ENCODE assay signal across 8 mouse cellular contexts in the genomic region with DNA sequence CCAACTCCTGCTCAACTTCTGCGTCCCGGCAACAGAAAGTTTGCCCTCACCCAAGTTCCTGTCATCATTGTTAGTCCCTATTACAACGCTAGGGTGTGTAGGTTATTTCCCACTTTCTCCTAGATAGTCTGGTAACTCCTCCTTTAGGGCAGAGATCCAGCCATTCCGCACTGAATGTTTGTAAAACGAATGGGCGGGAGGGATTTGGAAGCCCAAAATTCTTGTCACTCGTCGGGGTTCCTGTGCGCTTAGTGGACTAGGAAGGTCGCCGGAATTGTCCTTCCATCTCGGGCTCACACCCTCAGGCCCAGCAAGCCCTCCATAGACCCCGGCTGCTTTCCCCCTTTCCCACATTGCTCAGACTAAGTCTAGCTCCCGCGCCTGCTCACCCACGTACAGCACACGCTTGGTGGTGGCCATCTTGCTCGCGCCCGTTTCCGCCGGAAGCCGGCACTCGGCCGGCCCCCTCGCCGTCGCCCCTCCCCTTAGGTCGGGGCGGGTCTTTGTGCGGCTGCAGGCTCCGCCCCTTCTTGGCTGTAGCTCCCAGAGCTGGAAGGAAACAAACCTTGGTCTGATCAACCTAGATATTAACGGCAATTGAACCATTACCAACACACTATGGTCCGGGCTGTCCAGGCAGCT. TPM values are rescaled to one million over a fixed set of nuclear protein-coding genes. Genes with fewer than 3 reads are reported as not detected.
A peak's percentile ranks its signal among the peaks of the same experiment; 100 is the strongest.
DNase-seq lines count a peak whose midpoint lies in the region; ATAC-seq and TF ChIP-seq lines count a peak whose summit lies in the region.

A gene (minus strand): TSS at position 439 of the 642 bp plus-strand sequence.

- no peaks in the 10 kb centered on the region for H3K9me3 ChIP-seq in embryonic facial prominence, embryonic 14.5 days (ENCODE audit: control insufficient read depth, low read length)

- H3K79me2 ChIP-seq in heart, adult 2 months (replicated peaks; ENCODE audit: control insufficient read depth, insufficient read depth, low read length) = no peaks in the 10 kb centered on the region; the same call in 1 of the 2 replicates

- TF ChIP-seq CTCF in heart, adult 2 months (IDR thresholded peaks at IDR 0.05) = peak; percentile 23; the same call in 1 of the 2 replicates

- H3K36me3 ChIP-seq in embryonic facial prominence, embryonic 14.5 days (ENCODE audit: control insufficient read depth, insufficient read depth, low read length) = peaks cover 22% of the 10 kb centered on the region
- H3K36me3 ChIP-seq in heart, adult 2 months (ENCODE audit: control insufficient read depth, insufficient read depth, low read length) = 0 out of 2 replicates have a peak, but pooled peaks cover 2% of the 10 kb centered on the region

- ATAC-seq in embryonic facial prominence, embryonic 14.5 days (ENCODE audit: low read depth) = peak; percentile 98
- peak; percentile 93 for ATAC-seq in monocyte, adult 5-6 weeks (replicated peaks; ENCODE audit: insufficient number of reproducible peaks, low FRiP score, low TSS enrichment, poor library complexity, severe bottlenecking)

- H3K27ac ChIP-seq in embryonic facial prominence, embryonic 14.5 days (replicated peaks; ENCODE audit: low read depth, low read length) = peak within 1 kb of the TSS; percentile 89
- peak within 1 kb of the TSS; percentile 72 for H3K27ac ChIP-seq in heart, adult 2 months

- H3K27me3 ChIP-seq in embryonic facial prominence, embryonic 14.5 days (replicated peaks; ENCODE audit: control insufficient read depth, insufficient read depth, low read length) = no peaks in the 10 kb centered on the region
- H3K27me3 ChIP-seq in heart, adult 2 months (ENCODE audit: control insufficient read depth, insufficient read depth, low read length) = no peaks in the 10 kb centered on the region

- peak within 1 kb of the TSS; percentile 86 for H3K4me2 ChIP-seq in embryonic facial prominence, embryonic 14.5 days (ENCODE audit: low read depth, low read length)

- DNase-seq in 416B (ENCODE audit: low read depth) (peak; percentile 96), liver (peak; percentile 91)
- peak; percentile 50 to 67 for DNase-seq in adrenal gland, postnatal 4 days (ENCODE audit: low spot score in 2 of 2)
- DNase-seq in embryonic facial prominence, embryonic 14.5 days (ENCODE audit: low spot score) = peak; percentile 95
- peak; percentile 85 for DNase-seq in heart, adult 2 months
- peak; percentile 54 to 72 for DNase-seq in kidney, adult 8-10 months
- DNase-seq in spleen, postnatal 4 days (ENCODE audit: low spot score in 2 of 2) = peak; percentile 74 to 86

- H3K4me1 ChIP-seq in embryonic facial prominence, embryonic 14.5 days (ENCODE audit: control insufficient read depth, insufficient read depth, low read length) = peaks cover 16% of the 10 kb centered on the region
- H3K4me1 ChIP-seq in heart, adult 2 months (ENCODE audit: control insufficient read depth, insufficient read depth, low read length) = peaks cover 1% of the 10 kb centered on the region; the same call in 1 of the 2 replicates

- under 1% methylated on average over 34 of the region's 34 CpGs for WGBS in embryonic facial prominence, embryonic 14.5 days
- under 1% methylated on average over 34 of the region's 34 CpGs for WGBS in heart, adult 2 months

- TF ChIP-seq POLR2A in heart, adult 2 months (IDR thresholded peaks at IDR 0.05; ENCODE audit: insufficient read depth, low read depth, low read length) = peak; percentile 84

- TF ChIP-seq EP300 in heart, adult 2 months (IDR thresholded peaks at IDR 0.05; ENCODE audit: insufficient read depth, low read depth, low read length) = no peak

- intact Hi-C loops in heart, adult 2 months (cut with DNase I) = loop anchor here (10.0 kb wide), 1 partner anchor 775 kb away; a partner anchor contains a TSS

- peak within 1 kb of the TSS; percentile 68 for H3K4me3 ChIP-seq in embryonic facial prominence, embryonic 14.5 days (ENCODE audit: low read depth, low read length)
- H3K4me3 ChIP-seq in heart, adult 2 months = peak within 1 kb of the TSS; percentile 76

- peak within 1 kb of the TSS; percentile 75 for H3K9ac ChIP-seq in embryonic facial prominence, embryonic 14.5 days (ENCODE audit: low read depth, low read length)
- H3K9ac ChIP-seq in heart, adult 2 months (ENCODE audit: low read depth, low read length) = peak within 1 kb of the TSS; percentile 70

RNA-seq across cellular contexts. Expression of the gene that starts here (rescaled TPM):
- 10 to 100 TPM; 57.1 to 57.8 TPM for total RNA-seq in adrenal gland, postnatal 4 days (2021)
- 77.8 and 84.3 TPM in 2 replicates for polyA plus RNA-seq in embryonic facial prominence, embryonic 14.5 days (2014; fragmentation: Nextera tagmentation; extraction: Ambion mirVana)
- total RNA-seq in heart, adult 2 months (2021) = 10 to 100 TPM; 23.6 to 23.8 TPM
- 14.4 and 18.7 TPM in 2 replicates for polyA plus RNA-seq in heart, adult 2 months (2012; rRNA removed)
- total RNA-seq in monocyte, adult 5-6 weeks (2017) = 19.7 to 35.3 TPM (median 32.0 TPM) in 3 replicates

Comparison
In these comparisons a context has a peak if more than half of its experiments do, and no peak if none do; other contexts are left out.
1. Peak in every context shown above with its lines: DNase-seq, ATAC-seq, H3K4me3 ChIP-seq and H3K27ac ChIP-seq.